Mouse (Mus musculus): Measurements from ENCODE around the gene Mlf2. TPM values are rescaled to one million over a fixed set of nuclear protein-coding genes. Genes with fewer than 3 reads are reported as not detected.

Gene Mlf2
- polyA plus RNA-seq, 1 experiment from 2014 or later: 552 TPM

DNA sequence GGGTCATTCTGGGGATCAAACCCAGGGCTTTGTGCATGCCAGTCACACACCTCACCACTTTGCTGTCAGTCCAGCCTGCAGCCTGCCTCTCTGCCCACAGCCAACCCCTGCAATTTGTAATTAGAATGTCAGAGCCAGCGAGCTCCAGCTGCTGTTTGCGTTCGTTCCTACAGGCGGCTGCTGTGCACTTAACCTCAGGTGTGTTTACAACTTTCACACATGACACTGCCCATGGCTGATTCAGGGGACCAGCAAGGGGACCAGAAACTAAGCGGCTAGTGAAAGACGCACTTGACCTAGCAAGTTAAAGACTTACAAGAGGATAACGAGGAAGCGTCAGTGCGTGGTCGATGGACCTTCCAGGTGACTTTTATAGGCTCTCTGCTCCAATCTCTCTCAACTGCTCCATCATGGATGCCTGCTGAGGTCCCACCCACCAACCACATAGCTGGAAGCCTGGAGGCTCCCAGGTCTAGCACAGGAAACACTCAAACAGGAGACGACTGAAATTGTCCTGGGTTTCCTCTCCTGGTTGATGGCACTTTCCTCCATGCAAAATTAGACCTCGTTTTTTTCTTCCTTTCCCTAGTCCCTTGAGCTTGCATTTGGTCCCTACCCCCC lies 5.9 kb upstream of the Mlf2 start:
- Histone ChIP-seq H3K4me2 (no peak overlapping the region), H3K4me3 (no peak overlapping the region), H3K4me1 (replicated peaks) (peaks cover 37% of the 10 kb centered on the region), H3K9ac (no peak overlapping the region), H3K9me3 (no peaks in the 10 kb centered on the region), H3K36me3 (no peaks in the 10 kb centered on the region), H3K27ac (replicated peaks) (no peak overlapping the region), H3K27me3 (no peaks in the 10 kb centered on the region)
- WGBS: 35% methylated on average over 12 of the region's 12 CpGs
- ATAC-seq (ENCODE audit: low read depth): no peak

DNA sequence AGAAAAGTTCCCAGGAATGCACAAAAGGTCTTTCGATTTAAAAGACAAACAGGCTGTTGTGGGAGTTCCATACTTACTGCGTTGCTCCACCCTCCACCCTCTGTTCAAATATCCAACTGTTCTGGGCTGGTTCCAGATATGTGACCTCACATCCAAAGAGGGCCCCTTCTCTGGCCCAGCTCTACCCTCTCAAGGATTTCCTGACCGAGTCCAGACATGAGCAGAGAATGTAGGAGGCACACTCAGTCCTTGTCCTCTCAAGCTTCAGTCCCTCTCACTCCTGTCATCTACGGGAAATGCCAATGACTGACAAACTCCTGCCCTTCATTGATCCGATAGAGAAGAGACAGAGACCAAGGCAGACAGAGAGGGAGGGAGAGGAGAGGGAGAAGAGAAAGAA lies 5.2 kb upstream of the Mlf2 start:
- peak overlapping the region; percentile 54; the same call in 1 of the 2 replicates for H3K27ac ChIP-seq (replicated peaks)
- peaks cover 34% of the 10 kb centered on the region for H3K4me1 ChIP-seq (replicated peaks)
- no peaks in the 10 kb centered on the region for H3K36me3 ChIP-seq
- WGBS: 57% methylated on average over 5 of the region's 5 CpGs
- no peak for ATAC-seq (ENCODE audit: low read depth)
- no peak overlapping the region for H3K4me3 ChIP-seq
- H3K9ac ChIP-seq: no peak overlapping the region
- H3K27me3 ChIP-seq: no peaks in the 10 kb centered on the region
- H3K9me3 ChIP-seq: no peaks in the 10 kb centered on the region
- no peak overlapping the region for H3K4me2 ChIP-seq

DNA sequence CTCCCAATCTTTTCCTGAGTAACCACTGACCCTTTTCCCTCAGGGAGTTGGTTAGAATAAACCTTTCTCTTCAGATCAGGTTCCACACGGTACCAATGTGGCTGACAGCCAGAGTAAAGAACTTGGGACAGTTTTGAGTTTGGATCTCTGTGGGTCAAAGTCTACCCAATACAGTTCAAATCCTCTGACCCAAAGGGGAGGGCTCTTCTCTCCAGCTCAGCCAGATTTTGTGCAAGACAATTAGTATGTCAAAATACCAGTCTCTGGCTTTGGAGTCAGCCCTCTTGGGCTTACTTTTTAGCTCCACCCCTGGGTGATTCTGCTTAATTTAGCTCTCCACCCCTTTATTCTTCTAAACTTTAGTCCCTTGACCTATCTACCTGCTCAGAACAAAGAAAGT lies 955 bp upstream of the Mlf2 start:
- Histone ChIP-seq H3K27ac (replicated peaks) (peak overlapping the region; percentile 97), H3K27me3 (no peaks in the 10 kb centered on the region), H3K9ac (peak overlapping the region; percentile 99), H3K4me3 (peak overlapping the region; percentile 95), H3K36me3 (peaks cover 21% of the 10 kb centered on the region), H3K4me1 (replicated peaks) (peaks cover 47% of the 10 kb centered on the region), H3K4me2 (peak overlapping the region; percentile 82), H3K9me3 (no peaks in the 10 kb centered on the region)
- WGBS: 52% methylated on average over 1 of the region's 1 CpGs
- no peak for ATAC-seq (ENCODE audit: low read depth)

DNA sequence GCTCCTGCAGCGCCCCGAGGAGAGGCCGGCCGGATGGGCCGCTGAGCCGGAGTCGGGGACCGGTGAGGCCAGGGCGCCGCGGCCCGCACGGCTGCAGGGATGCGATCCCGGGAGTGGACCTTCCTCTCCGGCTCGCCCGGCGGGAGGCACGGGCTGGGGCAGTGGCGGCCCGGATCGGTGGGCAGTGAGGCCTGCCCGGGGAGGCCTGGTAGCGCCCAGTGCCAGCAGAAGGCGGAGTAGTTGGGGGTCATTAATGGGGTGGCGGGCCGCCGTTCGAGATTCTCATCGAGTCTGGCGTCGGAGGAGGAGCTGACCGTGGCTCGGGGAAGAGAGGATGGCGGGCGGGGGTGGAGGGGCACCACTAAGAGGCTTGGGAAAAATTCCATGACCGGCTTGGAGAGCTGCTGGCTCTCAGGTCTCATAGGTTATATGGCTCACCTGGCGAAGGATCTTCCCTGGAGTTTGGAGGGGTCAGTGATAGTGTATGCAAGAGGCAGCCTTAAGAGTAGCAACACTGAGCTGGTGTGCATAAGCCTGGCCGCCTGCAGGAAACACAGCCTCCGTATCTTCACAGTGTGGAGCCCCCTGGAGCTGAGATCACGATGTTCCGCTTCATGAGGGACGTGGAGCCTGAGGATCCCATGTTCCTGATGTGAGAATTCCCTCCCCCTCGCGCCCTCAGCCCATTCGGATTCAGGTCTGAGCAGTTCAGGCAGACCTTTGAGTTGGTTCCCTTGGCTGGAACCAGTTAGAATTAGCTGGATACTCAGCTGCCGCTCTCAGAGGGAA lies 533 bp downstream of the Mlf2 start:
- H3K4me2 ChIP-seq: peak overlapping the region; percentile 82
- H3K9ac ChIP-seq: peak overlapping the region; percentile 99
- H3K36me3 ChIP-seq: peaks cover 36% of the 10 kb centered on the region
- H3K27me3 ChIP-seq: no peaks in the 10 kb centered on the region
- 1% methylated on average over 45 of the region's 48 CpGs for WGBS
- ATAC-seq (ENCODE audit: low read depth): peak; percentile 34
- H3K27ac ChIP-seq (replicated peaks): peak overlapping the region; percentile 97
- H3K4me3 ChIP-seq: peak overlapping the region; percentile 95
- H3K4me1 ChIP-seq (replicated peaks): peaks cover 39% of the 10 kb centered on the region
- H3K9me3 ChIP-seq: no peaks in the 10 kb centered on the region

DNA sequence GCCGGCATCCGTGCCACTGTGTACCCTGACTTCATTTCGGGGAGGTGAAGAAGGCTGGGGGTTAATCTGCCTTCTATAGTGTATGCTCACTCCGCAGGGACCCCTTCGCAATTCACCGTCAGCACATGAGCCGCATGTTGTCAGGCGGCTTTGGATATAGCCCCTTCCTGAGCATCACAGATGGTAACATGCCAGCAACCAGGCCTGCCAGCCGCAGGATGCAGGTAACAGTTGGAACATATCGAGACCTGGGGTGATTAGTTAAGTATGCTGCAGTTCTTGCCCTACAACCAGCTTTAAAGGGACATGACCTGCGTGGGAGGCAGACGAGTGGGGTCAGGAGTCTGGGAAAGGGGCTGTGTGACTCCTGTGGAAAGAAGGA lies 1.1 kb downstream of the Mlf2 start:
- 50% methylated on average over 12 of the region's 12 CpGs for WGBS
- Histone ChIP-seq H3K9ac (peak overlapping the region; percentile 99), H3K4me2 (peak overlapping the region; percentile 82), H3K9me3 (no peaks in the 10 kb centered on the region), H3K4me3 (peak overlapping the region; percentile 95), H3K27ac (replicated peaks) (peak overlapping the region; percentile 97), H3K36me3 (peaks cover 41% of the 10 kb centered on the region), H3K27me3 (no peaks in the 10 kb centered on the region), H3K4me1 (replicated peaks) (peaks cover 39% of the 10 kb centered on the region)
- ATAC-seq (ENCODE audit: low read depth): no peak

DNA sequence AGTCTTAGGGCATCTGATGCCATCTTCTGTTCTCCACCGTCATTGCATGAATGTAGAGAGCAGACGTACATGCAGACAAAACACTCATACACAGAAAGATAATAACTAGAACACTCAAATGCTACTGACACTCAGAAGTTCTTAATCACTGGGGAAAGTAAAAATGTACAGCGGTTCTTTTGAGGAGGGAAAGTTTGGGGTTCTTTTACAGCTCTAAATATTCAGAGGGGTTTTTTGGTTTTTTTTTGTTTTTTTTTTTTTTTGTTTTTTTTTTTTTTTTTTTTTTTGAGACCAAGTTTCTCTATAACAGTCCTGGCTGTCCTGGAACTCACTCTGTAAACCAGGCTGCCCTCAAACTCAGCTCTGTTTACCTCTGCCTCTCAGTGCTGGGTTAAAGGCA lies 1.9 kb downstream of the Mlf2 start:
- Histone ChIP-seq H3K36me3 (peaks cover 50% of the 10 kb centered on the region), H3K4me1 (replicated peaks) (peaks cover 39% of the 10 kb centered on the region), H3K4me3 (peak overlapping the region; percentile 95; the same call in 1 of the 2 replicates), H3K4me2 (peak overlapping the region; percentile 82; the same call in 1 of the 2 replicates), H3K27me3 (no peaks in the 10 kb centered on the region), H3K9me3 (no peaks in the 10 kb centered on the region), H3K9ac (no peak overlapping the region), H3K27ac (replicated peaks) (no peak overlapping the region)
- 96% methylated on average over 3 of the region's 3 CpGs for whole genome bisulfite sequencing
- ATAC-seq (ENCODE audit: low read depth): no peak

DNA sequence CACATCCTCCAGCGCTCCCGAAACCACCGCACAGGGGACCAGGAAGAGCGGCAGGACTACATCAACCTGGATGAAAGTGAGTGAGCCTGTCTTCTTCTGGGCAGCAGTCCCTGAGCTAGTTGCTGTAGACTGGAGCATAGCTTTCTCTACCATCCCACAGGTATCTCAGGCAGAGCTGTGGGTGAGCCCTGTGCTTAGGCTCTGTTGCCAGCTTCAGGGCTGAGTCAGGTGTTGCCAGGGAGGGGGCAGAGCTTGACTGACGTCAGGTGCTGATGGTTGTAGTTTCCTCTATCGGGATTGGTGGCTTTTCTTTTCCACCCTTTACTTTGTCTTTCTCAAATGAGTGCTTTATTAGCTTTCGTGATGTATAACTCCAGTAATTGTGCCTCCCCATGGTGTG lies 3.5 kb downstream of the Mlf2 start:
- 93% methylated on average over 7 of the region's 7 CpGs for WGBS
- no peak for ATAC-seq (ENCODE audit: low read depth)
- Histone ChIP-seq H3K9ac (no peak overlapping the region), H3K4me2 (no peak overlapping the region), H3K9me3 (no peaks in the 10 kb centered on the region), H3K4me1 (replicated peaks) (peaks cover 36% of the 10 kb centered on the region), H3K27ac (replicated peaks) (no peak overlapping the region), H3K36me3 (peaks cover 63% of the 10 kb centered on the region), H3K4me3 (no peak overlapping the region), H3K27me3 (no peaks in the 10 kb centered on the region)

DNA sequence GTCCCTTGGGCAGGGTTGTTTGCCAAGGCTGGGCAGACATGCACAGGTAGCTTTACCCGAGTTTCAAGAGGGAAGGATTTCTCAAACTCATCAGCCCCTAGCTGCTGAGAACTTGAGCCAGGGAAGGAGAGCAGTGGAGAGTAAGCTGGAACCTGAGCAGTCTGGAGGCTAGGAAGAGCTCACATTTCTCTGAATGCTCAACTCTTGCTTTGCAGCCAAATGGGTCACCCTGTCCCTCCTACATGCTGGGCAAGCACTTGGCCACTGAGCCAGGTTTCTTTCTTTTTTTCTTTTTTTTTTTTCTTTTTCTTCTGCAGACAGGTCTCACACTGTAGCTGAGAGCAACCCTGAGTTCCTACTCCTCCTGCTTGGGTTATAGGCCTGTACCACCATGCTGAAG lies 5.5 kb downstream of the Mlf2 start:
- Histone ChIP-seq H3K36me3 (peaks cover 63% of the 10 kb centered on the region), H3K4me1 (replicated peaks) (peaks cover 28% of the 10 kb centered on the region), H3K9ac (no peak overlapping the region), H3K27ac (replicated peaks) (no peak overlapping the region), H3K4me3 (no peak overlapping the region), H3K27me3 (no peaks in the 10 kb centered on the region), H3K9me3 (no peaks in the 10 kb centered on the region), H3K4me2 (no peak overlapping the region)
- 95% methylated on average over 1 of the region's 1 CpGs for WGBS
- ATAC-seq (ENCODE audit: low read depth): no peak

DNA sequence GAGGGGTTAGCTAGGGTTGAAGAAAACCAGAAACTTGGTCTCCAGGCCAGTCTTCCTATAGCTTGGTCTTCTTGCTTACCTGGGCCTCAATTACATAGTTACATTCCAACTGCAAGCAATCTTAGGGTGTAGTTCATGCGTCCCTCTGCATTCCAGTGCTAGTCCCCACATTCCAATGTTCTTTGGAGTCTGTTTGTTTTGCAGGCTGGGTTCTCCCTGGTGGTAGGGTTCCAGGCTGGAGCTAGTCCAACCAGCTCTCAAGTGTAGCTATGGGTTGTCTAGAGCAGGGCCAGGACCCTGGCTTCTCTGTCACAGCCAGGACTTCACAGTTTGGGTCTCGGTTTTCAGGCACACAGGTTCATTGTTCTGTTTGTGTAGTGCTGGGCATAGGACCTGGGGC lies 6.3 kb downstream of the Mlf2 start:
- Histone ChIP-seq H3K9ac (no peak overlapping the region), H3K36me3 (peaks cover 63% of the 10 kb centered on the region), H3K27me3 (no peaks in the 10 kb centered on the region), H3K4me2 (no peak overlapping the region), H3K9me3 (no peaks in the 10 kb centered on the region), H3K4me1 (replicated peaks) (peaks cover 21% of the 10 kb centered on the region), H3K4me3 (no peak overlapping the region), H3K27ac (replicated peaks) (no peak overlapping the region)
- WGBS: 87% methylated on average over 2 of the region's 2 CpGs
- no peak for ATAC-seq (ENCODE audit: low read depth)

DNA sequence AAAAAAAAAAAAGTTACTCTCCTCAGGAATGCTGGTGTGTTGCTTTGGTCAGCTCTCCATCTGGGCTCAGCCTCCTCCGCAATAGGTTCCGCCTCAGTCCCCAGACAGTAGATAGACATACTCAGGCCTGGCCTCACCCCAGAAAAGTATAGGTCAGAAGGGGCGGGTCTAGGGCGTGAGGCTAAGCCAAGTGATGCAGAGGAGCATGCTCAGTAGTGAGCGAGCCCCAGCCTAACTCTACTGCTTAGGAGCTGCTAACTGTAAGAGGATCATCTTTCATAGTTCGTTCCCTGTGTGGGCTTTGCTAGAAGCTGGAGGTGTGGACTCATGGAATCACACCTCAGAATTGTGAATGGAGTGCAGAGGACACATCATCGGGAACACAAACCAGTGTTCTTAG lies 7.4 kb downstream of the Mlf2 start:
- Histone ChIP-seq H3K36me3 (peaks cover 58% of the 10 kb centered on the region), H3K4me3 (no peak overlapping the region)
- WGBS: 94% methylated on average over 7 of the region's 7 CpGs

DNA sequence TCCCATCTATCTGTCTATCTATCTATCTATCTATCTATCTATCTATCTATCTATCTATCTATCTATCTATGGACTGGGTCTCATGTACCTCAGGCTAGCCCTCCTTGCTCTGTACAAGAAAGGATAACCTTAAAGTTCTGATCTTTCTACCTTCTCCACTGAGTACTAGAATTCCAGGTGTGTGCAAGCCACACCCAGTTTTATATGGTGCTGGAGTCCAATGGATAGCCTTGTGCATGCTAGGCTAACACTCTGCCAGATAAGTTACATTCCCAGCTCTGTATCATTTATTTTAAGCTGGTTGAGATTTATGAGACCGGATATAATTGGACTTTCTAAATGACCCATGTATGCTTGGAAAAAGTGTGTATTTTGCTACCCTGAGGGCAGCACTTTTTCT lies 10.5 kb downstream of the Mlf2 start:
- no peaks in the 10 kb centered on the region for H3K27me3 ChIP-seq
- no peak overlapping the region for H3K9ac ChIP-seq
- no peaks in the 10 kb centered on the region for H3K4me1 ChIP-seq (replicated peaks)
- H3K9me3 ChIP-seq: no peaks in the 10 kb centered on the region
- no peak overlapping the region for H3K4me3 ChIP-seq
- H3K36me3 ChIP-seq: peaks cover 28% of the 10 kb centered on the region
- no peak overlapping the region for H3K27ac ChIP-seq (replicated peaks)
- WGBS: 94% methylated on average over 1 of the region's 1 CpGs
- no peak for ATAC-seq (ENCODE audit: low read depth)
- H3K4me2 ChIP-seq: no peak overlapping the region

More for the DNA sequence above, 7.4 kb downstream of the Mlf2 start:
- Histone ChIP-seq H3K27ac (replicated peaks) (no peak overlapping the region), H3K9me3 (no peaks in the 10 kb centered on the region), H3K4me1 (replicated peaks) (peaks cover 13% of the 10 kb centered on the region; the same call in 1 of the 2 replicates), H3K4me2 (no peak overlapping the region), H3K9ac (no peak overlapping the region), H3K27me3 (no peaks in the 10 kb centered on the region)
- ATAC-seq (ENCODE audit: low read depth): no peak

DNA sequence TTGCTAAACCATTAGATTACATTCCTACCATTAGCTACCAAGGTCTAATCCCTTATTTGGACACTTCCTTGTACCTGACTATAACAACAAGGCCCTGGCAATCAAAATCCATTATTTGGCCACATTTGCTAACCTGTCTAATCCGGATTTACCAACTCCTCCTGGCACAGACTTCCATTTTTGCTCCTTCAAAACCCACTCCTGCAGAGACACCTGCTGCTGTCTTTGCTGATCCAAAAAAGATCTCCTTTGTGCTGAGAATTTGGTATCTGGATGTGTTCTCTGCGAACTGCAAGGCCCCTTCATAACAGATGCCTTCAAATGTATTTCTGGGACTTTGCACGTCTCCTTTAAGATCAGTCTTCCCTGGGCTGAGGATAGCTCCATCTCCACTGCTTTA lies 12.3 kb downstream of the Mlf2 start:
- Histone ChIP-seq H3K27ac (replicated peaks) (no peak overlapping the region), H3K4me3 (no peak overlapping the region), H3K4me2 (no peak overlapping the region), H3K4me1 (replicated peaks) (no peaks in the 10 kb centered on the region), H3K9ac (no peak overlapping the region), H3K27me3 (no peaks in the 10 kb centered on the region), H3K9me3 (no peaks in the 10 kb centered on the region), H3K36me3 (peaks cover 10% of the 10 kb centered on the region)
- no peak for ATAC-seq (ENCODE audit: low read depth)
- 89% methylated on average over 3 of the region's 3 CpGs for WGBS

Data from neural tube, embryonic 13.5 days (tissue).